In genomic region chr5:98300079-98300478, GRCm38 (mm10) we compare ENCODE assay signal across 23 mouse cellular contexts. TPM values are rescaled to one million over a fixed set of nuclear protein-coding genes. Genes with fewer than 3 reads are reported as not detected.
DNase-seq lines count a peak whose midpoint lies in the region; ATAC-seq and TF ChIP-seq lines count a peak whose summit lies in the region.
"Had no signal": no experiment of that assay in that cellular context is flagged by ENCODE, and none has a peak within 500 bp of the region (broad histone marks: within the 10 kb centered on the region; RNA-seq: fewer than 3 reads in every experiment).

No protein-coding gene starts in this region.

- no peak for TF ChIP-seq CTCF in G1E (IDR thresholded peaks at IDR 0.05; ENCODE audit: low read depth, low read length)

- H3K27me3 ChIP-seq in G1E (ENCODE audit: insufficient read depth, low read length): no peaks in the 10 kb centered on the region
- H3K27me3 ChIP-seq in intestine, embryonic 14.5 days (replicated peaks; ENCODE audit: control insufficient read depth, insufficient read depth, low read length): no peaks in the 10 kb centered on the region
- H3K27me3 ChIP-seq in intestine, embryonic 16.5 days (replicated peaks; ENCODE audit: control insufficient read depth, insufficient read depth, low read length): 0 out of 2 replicates have a peak, but pooled peaks cover 2% of the 10 kb centered on the region
- H3K27me3 ChIP-seq in hindbrain, embryonic 11.5 days (ENCODE audit: control insufficient read depth, insufficient read depth, low read length): no peaks in the 10 kb centered on the region
- H3K27me3 ChIP-seq: embryonic facial prominence, embryonic 12.5 days; forebrain, embryonic 15.5 days had no signal

- H3K36me3 ChIP-seq in G1E (replicated peaks): no peaks in the 10 kb centered on the region
- no peaks in the 10 kb centered on the region for H3K36me3 ChIP-seq in intestine, embryonic 14.5 days (ENCODE audit: control insufficient read depth, insufficient read depth, low read length)
- H3K36me3 ChIP-seq in intestine, embryonic 16.5 days (ENCODE audit: control insufficient read depth, insufficient read depth, low read length): no peaks in the 10 kb centered on the region
- no peaks in the 10 kb centered on the region for H3K36me3 ChIP-seq in hindbrain, embryonic 11.5 days (ENCODE audit: control insufficient read depth, insufficient read depth, low read length)
- H3K36me3 ChIP-seq: embryonic facial prominence, embryonic 10.5 days; embryonic facial prominence, embryonic 12.5 days; forebrain, embryonic 15.5 days had no signal

- peak; percentile 8; the same call in 1 of the 2 replicates for ATAC-seq in G1E (ENCODE audit: extremely low read depth, insufficient number of reproducible peaks, low FRiP score, poor library complexity, severe bottlenecking)
- peak; percentile 88 for ATAC-seq in intestine, embryonic 14.5 days (replicated peaks; ENCODE audit: low FRiP score, low TSS enrichment, low read depth)
- ATAC-seq in intestine, embryonic 16.5 days: peak; percentile 99
- no peak for ATAC-seq in hindbrain, embryonic 11.5 days (ENCODE audit: low FRiP score)
- ATAC-seq: activated CD4-positive, CD25-positive, alpha-beta regulatory T cell, adult 4 months; forebrain, embryonic 13.5 days; forebrain, embryonic 15.5 days; Patski had no signal

- DNase-seq in G1E (ENCODE audit: low spot score): no peak
- DNase-seq in intestine, embryonic 14.5 days (ENCODE audit: low spot score): no peak
- peak; percentile 3 for DNase-seq in large intestine, adult 2 months (ENCODE audit: low read depth, low spot score)
- DNase-seq in ovary, postnatal 14 days (ENCODE audit: low spot score): no peak
- DNase-seq in hindbrain, embryonic 11.5 days (ENCODE audit: low spot score): no peak
- DNase-seq in spleen, adult 18-20 months: no peak
- DNase-seq: adrenal gland, adult 8-10 months; adrenal gland, postnatal 14 days; adrenal gland, postnatal 36 days; cerebellum, adult 11-12 months; cerebellum, adult 2 months; cerebellum, adult 9-10 months; cerebellum, postnatal 10 days; cerebellum, postnatal 25 days had no signal

- 57% methylated on average over 4 of the region's 4 CpGs for WGBS in intestine, embryonic 14.5 days
- 46% methylated on average over 4 of the region's 4 CpGs for WGBS in intestine, embryonic 16.5 days
- WGBS in large intestine, adult 2 months: 33% methylated on average over 4 of the region's 4 CpGs
- 88% methylated on average over 4 of the region's 4 CpGs for WGBS in hindbrain, embryonic 11.5 days

- no peaks in the 10 kb centered on the region for H3K4me1 ChIP-seq in G1E (ENCODE audit: insufficient read depth, low read depth, low read length)
- no peaks in the 10 kb centered on the region for H3K4me1 ChIP-seq in intestine, embryonic 14.5 days (replicated peaks; ENCODE audit: control insufficient read depth, insufficient read depth, low read length)
- H3K4me1 ChIP-seq in intestine, embryonic 16.5 days (ENCODE audit: control insufficient read depth, insufficient read depth, low read length): no peaks in the 10 kb centered on the region
- no peaks in the 10 kb centered on the region for H3K4me1 ChIP-seq in hindbrain, embryonic 11.5 days (replicated peaks; ENCODE audit: control insufficient read depth, insufficient read depth, low read length)
- H3K4me1 ChIP-seq: embryonic facial prominence, embryonic 10.5 days; embryonic facial prominence, embryonic 12.5 days; forebrain, embryonic 13.5 days; forebrain, embryonic 15.5 days had no signal

- no peak overlapping the region for H3K4me3 ChIP-seq in G1E (ENCODE audit: low read depth, low read length)
- H3K4me3 ChIP-seq in intestine, embryonic 14.5 days (ENCODE audit: low read depth, low read length): no peak overlapping the region
- H3K4me3 ChIP-seq in intestine, embryonic 16.5 days (ENCODE audit: low read length): no peak overlapping the region
- H3K4me3 ChIP-seq in hindbrain, embryonic 11.5 days (ENCODE audit: low read depth, low read length): no peak overlapping the region
- H3K4me3 ChIP-seq: embryonic facial prominence, embryonic 10.5 days; embryonic facial prominence, embryonic 12.5 days; forebrain, embryonic 13.5 days; forebrain, embryonic 15.5 days had no signal

- no peak overlapping the region for H3K27ac ChIP-seq in intestine, embryonic 14.5 days (ENCODE audit: low read depth)
- H3K27ac ChIP-seq in intestine, embryonic 16.5 days (ENCODE audit: low read length): no peak overlapping the region
- H3K27ac ChIP-seq in hindbrain, embryonic 11.5 days (ENCODE audit: low read depth, low read length): no peak overlapping the region
- H3K27ac ChIP-seq: embryonic facial prominence, embryonic 10.5 days; embryonic facial prominence, embryonic 12.5 days; forebrain, embryonic 13.5 days; forebrain, embryonic 15.5 days had no signal

- H3K9ac ChIP-seq in intestine, embryonic 14.5 days (ENCODE audit: low read length): no peak overlapping the region
- H3K9ac ChIP-seq in intestine, embryonic 16.5 days (ENCODE audit: low read depth, low read length): no peak overlapping the region
- no peak overlapping the region for H3K9ac ChIP-seq in hindbrain, embryonic 11.5 days (ENCODE audit: low read depth, low read length)
- H3K9ac ChIP-seq: embryonic facial prominence, embryonic 12.5 days; forebrain, embryonic 13.5 days; forebrain, embryonic 15.5 days had no signal

- peaks cover 27% of the 10 kb centered on the region for H3K9me3 ChIP-seq in G1E (replicated peaks)
- no peaks in the 10 kb centered on the region for H3K9me3 ChIP-seq in intestine, embryonic 14.5 days (ENCODE audit: control insufficient read depth, low read length)
- no peaks in the 10 kb centered on the region for H3K9me3 ChIP-seq in intestine, embryonic 16.5 days (ENCODE audit: control insufficient read depth, low read length)
- H3K9me3 ChIP-seq in hindbrain, embryonic 11.5 days (ENCODE audit: control insufficient read depth, low read length): no peaks in the 10 kb centered on the region
- H3K9me3 ChIP-seq: embryonic facial prominence, embryonic 10.5 days; embryonic facial prominence, embryonic 12.5 days; forebrain, embryonic 13.5 days; forebrain, embryonic 15.5 days had no signal

- H3K4me2 ChIP-seq in intestine, embryonic 14.5 days (ENCODE audit: low read length): no peak overlapping the region
- no peak overlapping the region for H3K4me2 ChIP-seq in intestine, embryonic 16.5 days (ENCODE audit: low read depth, low read length)
- H3K4me2 ChIP-seq in hindbrain, embryonic 11.5 days (replicated peaks; ENCODE audit: low read depth, low read length): no peak overlapping the region
- H3K4me2 ChIP-seq: embryonic facial prominence, embryonic 12.5 days; forebrain, embryonic 13.5 days; forebrain, embryonic 15.5 days had no signal

RNA-seq across cellular contexts. Expression of gene Cfap299, which starts 29.0 kb away (rescaled TPM):
- total RNA-seq in G1E (2014; fragmentation: Nextera tagmentation) (not detected in 2 replicates), G1E (2017) (not detected in 2 replicates)
- polyA plus RNA-seq in G1E (2012): not detected in 2 replicates
- 0.36 TPM in 1 of 2 replicates, not detected in the other for polyA plus RNA-seq in intestine, embryonic 14.5 days (2014; fragmentation: Nextera tagmentation; extraction: Ambion mirVana)
- 0.27 and 0.49 TPM in 2 replicates for polyA plus RNA-seq in intestine, embryonic 16.5 days (2015; fragmentation: Nextera tagmentation; extraction: Ambion mirVana)
- 0.14 TPM in 1 of 2 replicates, not detected in the other for polyA plus RNA-seq in large intestine, adult 2 months (2012; rRNA removed)
- polyA plus RNA-seq in hindbrain, embryonic 11.5 days (2014; fragmentation: Nextera tagmentation; extraction: Ambion mirVana): 1.1 and 2.2 TPM in 2 replicates
- total RNA-seq: adrenal gland, adult 18-20 months; adrenal gland, adult 8-10 months; adrenal gland, postnatal 14 days; adrenal gland, postnatal 36 days; ES-E14 had no signal
- polyA plus RNA-seq: activated CD4-positive, CD25-positive, alpha-beta regulatory T cell, adult 4 months had no signal

RNA-seq across cellular contexts. Expression of gene Fgf5, which starts 46.1 kb away (rescaled TPM):
- total RNA-seq in G1E (2014; fragmentation: Nextera tagmentation) (not detected in 2 replicates), G1E (2017) (not detected in 2 replicates)
- not detected in 2 replicates for polyA plus RNA-seq in G1E (2012)
- 1.9 and 2.5 TPM in 2 replicates for polyA plus RNA-seq in intestine, embryonic 14.5 days (2014; fragmentation: Nextera tagmentation; extraction: Ambion mirVana)
- 0.51 and 0.65 TPM in 2 replicates for polyA plus RNA-seq in intestine, embryonic 16.5 days (2015; fragmentation: Nextera tagmentation; extraction: Ambion mirVana)
- polyA plus RNA-seq in large intestine, adult 2 months (2012; rRNA removed): 0.05 TPM in 1 of 2 replicates, not detected in the other
- polyA plus RNA-seq in hindbrain, embryonic 11.5 days (2014; fragmentation: Nextera tagmentation; extraction: Ambion mirVana): 0.76 and 1.5 TPM in 2 replicates
- total RNA-seq: adrenal gland, adult 18-20 months; adrenal gland, postnatal 14 days; adrenal gland, postnatal 36 days had no signal
- polyA plus RNA-seq: activated CD4-positive, CD25-positive, alpha-beta regulatory T cell, adult 4 months had no signal
